Mouse (Mus musculus): ENCODE data around the gene Mbnl2. TPM values are rescaled to one million over a fixed set of nuclear protein-coding genes. Genes with fewer than 3 reads are reported as not detected.
A peak's percentile ranks its signal among the peaks of the same experiment; 100 is the strongest.

The Mbnl2 gene
- polyA plus RNA-seq, 1 experiment from 2014 or later = 39.2 TPM

DNA sequence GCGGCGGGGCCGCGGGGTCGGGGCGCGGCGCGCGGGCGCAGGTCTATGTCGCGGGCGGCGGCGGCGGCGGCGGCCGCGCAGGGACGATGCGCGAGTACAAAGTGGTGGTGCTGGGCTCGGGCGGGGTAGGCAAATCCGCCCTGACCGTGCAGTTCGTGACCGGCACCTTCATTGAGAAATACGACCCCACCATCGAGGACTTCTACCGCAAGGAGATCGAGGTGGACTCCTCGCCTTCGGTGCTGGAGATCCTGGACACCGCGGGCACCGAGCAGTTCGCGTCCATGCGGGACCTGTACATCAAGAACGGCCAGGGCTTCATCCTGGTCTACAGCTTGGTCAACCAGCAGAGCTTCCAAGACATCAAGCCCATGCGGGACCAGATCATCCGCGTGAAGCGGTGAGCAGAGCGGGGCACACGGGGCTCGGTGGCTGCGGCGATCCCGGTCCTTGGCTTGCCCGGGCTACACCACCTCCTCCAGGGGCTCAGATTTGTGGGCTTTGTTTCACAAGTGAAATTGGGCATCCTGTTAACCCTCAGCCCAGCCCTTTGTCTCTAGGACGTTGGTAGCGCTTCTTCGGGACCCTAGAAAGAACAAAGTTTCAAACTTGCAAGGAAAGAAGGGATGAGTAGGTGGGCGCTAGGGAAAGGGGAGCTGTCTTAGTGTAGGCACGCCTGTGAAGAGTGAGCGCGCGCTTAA lies 203.3 kb downstream of the Mbnl2 start:
- no peaks in the 10 kb centered on the region for H3K36me3 ChIP-seq (ENCODE audit: control insufficient read depth, insufficient read depth, low read length)
- peak overlapping the region; percentile 63 for H3K4me2 ChIP-seq (ENCODE audit: low read depth, low read length, severe bottlenecking)
- DNase-seq (ENCODE audit: low spot score) = no peak
- H3K9ac ChIP-seq (ENCODE audit: low read length) = peak overlapping the region; percentile 66
- no peaks in the 10 kb centered on the region for H3K27me3 ChIP-seq (ENCODE audit: control insufficient read depth, insufficient read depth, low read length)
- H3K9me3 ChIP-seq (ENCODE audit: control insufficient read depth, low read length) = no peaks in the 10 kb centered on the region
- no peaks in the 10 kb centered on the region; the same call in 1 of the 2 replicates for H3K4me1 ChIP-seq (replicated peaks; ENCODE audit: control insufficient read depth, insufficient read depth, low read length)
- H3K4me3 ChIP-seq (ENCODE audit: low read depth, low read length) = peak overlapping the region; percentile 79
- H3K27ac ChIP-seq (ENCODE audit: low read depth, low read length) = peak overlapping the region; percentile 87
- under 1% methylated on average over 62 of the region's 62 CpGs for WGBS
- peak; percentile 37; the same call in 1 of the 2 replicates for ATAC-seq (replicated peaks; ENCODE audit: low FRiP score)

DNA sequence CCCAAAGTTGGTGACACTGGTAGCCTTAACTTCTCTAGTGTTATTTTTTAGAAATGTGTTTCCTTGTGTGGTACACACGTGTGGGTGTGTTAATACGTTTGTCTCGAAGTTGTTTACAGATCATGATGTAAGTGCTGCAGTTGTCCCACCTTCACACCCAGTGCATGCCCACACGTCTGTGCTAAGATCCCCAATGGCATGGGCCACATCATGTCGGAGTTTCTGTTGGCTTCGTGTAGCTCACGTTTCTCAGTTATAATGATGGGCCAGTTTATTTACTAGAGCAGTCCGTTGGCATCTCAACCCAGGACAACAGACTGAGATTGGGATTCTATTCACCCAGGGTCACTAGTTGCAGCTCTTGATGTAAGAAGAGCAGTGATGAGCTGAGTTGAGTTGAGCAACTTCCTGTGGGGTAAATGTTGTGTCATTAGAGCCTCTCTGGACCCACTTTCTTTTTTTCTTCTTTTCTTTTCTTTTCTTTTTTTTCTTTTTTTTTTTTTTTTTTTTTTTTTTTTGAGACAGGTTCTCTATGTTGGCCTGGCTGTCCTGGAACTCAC lies 205.0 kb downstream of the Mbnl2 start:
- H3K4me2 ChIP-seq (ENCODE audit: low read depth, low read length, severe bottlenecking) = peak overlapping the region; percentile 8; the same call in 1 of the 2 replicates
- no peak overlapping the region for H3K4me3 ChIP-seq (ENCODE audit: low read depth, low read length)
- no peaks in the 10 kb centered on the region for H3K36me3 ChIP-seq (ENCODE audit: control insufficient read depth, insufficient read depth, low read length)
- no peaks in the 10 kb centered on the region; the same call in 1 of the 2 replicates for H3K4me1 ChIP-seq (replicated peaks; ENCODE audit: control insufficient read depth, insufficient read depth, low read length)
- no peaks in the 10 kb centered on the region for H3K9me3 ChIP-seq (ENCODE audit: control insufficient read depth, low read length)
- no peaks in the 10 kb centered on the region for H3K27me3 ChIP-seq (ENCODE audit: control insufficient read depth, insufficient read depth, low read length)
- no peak overlapping the region for H3K9ac ChIP-seq (ENCODE audit: low read length)
- ATAC-seq (replicated peaks; ENCODE audit: low FRiP score) (no peak), DNase-seq (ENCODE audit: low spot score) (no peak)
- no peak overlapping the region for H3K27ac ChIP-seq (ENCODE audit: low read depth, low read length)
- WGBS = 86% methylated on average over 8 of the region's 8 CpGs

DNA sequence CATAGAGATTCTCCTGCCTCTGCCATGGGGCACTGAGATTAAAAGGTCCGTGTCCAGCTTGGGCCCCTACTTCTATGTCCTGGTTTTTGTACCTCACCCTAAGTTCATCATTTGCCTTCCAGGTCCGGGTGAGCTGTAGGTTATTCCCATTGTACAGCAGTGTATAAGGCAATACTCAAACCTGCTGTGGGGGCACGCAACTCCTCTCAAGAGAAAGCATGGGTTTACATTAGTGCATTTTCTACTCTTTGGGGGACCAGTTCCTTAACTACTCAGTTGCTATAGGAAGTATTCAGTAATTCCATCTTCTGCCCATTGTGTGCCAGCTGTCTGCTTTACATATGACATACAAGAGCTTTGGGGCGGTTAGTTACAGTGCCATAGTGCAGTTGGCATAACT lies 205.5 kb downstream of the Mbnl2 start:
- 93% methylated on average over 4 of the region's 4 CpGs for WGBS
- no peak for DNase-seq (ENCODE audit: low spot score)
- H3K27me3 ChIP-seq (ENCODE audit: control insufficient read depth, insufficient read depth, low read length) = no peaks in the 10 kb centered on the region
- no peak overlapping the region for H3K27ac ChIP-seq (ENCODE audit: low read depth, low read length)
- no peaks in the 10 kb centered on the region for H3K36me3 ChIP-seq (ENCODE audit: control insufficient read depth, insufficient read depth, low read length)
- H3K4me1 ChIP-seq (replicated peaks; ENCODE audit: control insufficient read depth, insufficient read depth, low read length) = no peaks in the 10 kb centered on the region; the same call in 1 of the 2 replicates
- no peak for ATAC-seq (replicated peaks; ENCODE audit: low FRiP score)
- H3K4me3 ChIP-seq (ENCODE audit: low read depth, low read length) = no peak overlapping the region
- H3K9ac ChIP-seq (ENCODE audit: low read length) = no peak overlapping the region
- H3K4me2 ChIP-seq (ENCODE audit: low read depth, low read length, severe bottlenecking) = no peak overlapping the region
- no peaks in the 10 kb centered on the region for H3K9me3 ChIP-seq (ENCODE audit: control insufficient read depth, low read length)

Other genes with a start within 250 kb of the Mbnl2 start
- gene Oxgr1, start 233.2 kb upstream of the Mbnl2 start, polyA plus RNA-seq (2014; fragmentation: Nextera tagmentation; extraction: Ambion mirVana) = not detected in 2 replicates
- gene Rap2a, start 202.8 kb downstream of the Mbnl2 start, polyA plus RNA-seq (2014; fragmentation: Nextera tagmentation; extraction: Ambion mirVana) = 21.7 and 23.8 TPM in 2 replicates

Measured in forebrain, embryonic 11.5 days (tissue).